33 mouse cellular contexts compared by ENCODE assay signal in the genomic region with DNA sequence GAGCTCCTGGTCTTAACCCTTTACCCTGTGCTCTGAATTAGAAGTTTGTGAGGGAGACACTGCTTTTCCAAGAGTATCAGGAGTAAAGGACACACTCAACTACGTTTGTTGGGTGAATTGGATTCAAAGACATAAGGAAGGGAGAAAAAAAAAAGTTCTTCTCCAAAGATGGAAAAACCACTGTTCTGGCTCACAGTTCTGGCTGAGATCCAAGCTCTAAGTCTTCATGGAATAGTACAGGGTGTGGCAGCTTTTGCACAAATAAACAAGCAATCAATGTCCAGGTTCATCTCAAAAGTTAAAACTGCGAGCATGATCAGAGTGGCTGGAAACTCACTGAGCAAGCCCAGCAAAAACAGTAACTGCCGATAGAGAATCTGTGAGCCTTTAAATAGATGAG. TPM values are rescaled to one million over a fixed set of nuclear protein-coding genes. Genes with fewer than 3 reads are reported as not detected.
"Had no signal": no experiment of that assay in that cellular context is flagged by ENCODE, and none has a peak within 500 bp of the region (broad histone marks: within the 10 kb centered on the region; RNA-seq: fewer than 3 reads in every experiment).

No protein-coding gene starts in this region.

- ATAC-seq: hindbrain, embryonic 16.5 days; inflammation-experienced regulatory T-cells, adult 6 months; intestine, embryonic 15.5 days; intestine, postnatal 0 days had no signal

- H3K9ac ChIP-seq: heart, embryonic 13.5 days; heart, embryonic 15.5 days; hindbrain, embryonic 12.5 days; hindbrain, embryonic 14.5 days; intestine, embryonic 15.5 days; limb, embryonic 12.5 days; liver, embryonic 13.5 days; liver, embryonic 15.5 days had no signal

- H3K27me3 ChIP-seq: heart, embryonic 13.5 days; heart, embryonic 15.5 days; hindbrain, embryonic 12.5 days; intestine, embryonic 15.5 days; limb, embryonic 12.5 days; liver, embryonic 13.5 days; liver, embryonic 15.5 days had no signal

- H3K4me2 ChIP-seq: heart, embryonic 11.5 days; heart, embryonic 13.5 days; heart, embryonic 15.5 days; hindbrain, embryonic 12.5 days; hindbrain, embryonic 14.5 days; intestine, embryonic 15.5 days; limb, embryonic 12.5 days; liver, embryonic 11.5 days; liver, embryonic 13.5 days; liver, embryonic 15.5 days had no signal

- H3K36me3 ChIP-seq: heart, embryonic 13.5 days; heart, embryonic 15.5 days; hindbrain, embryonic 10.5 days; hindbrain, embryonic 12.5 days; intestine, embryonic 15.5 days; limb, embryonic 10.5 days; limb, embryonic 12.5 days; liver, embryonic 13.5 days; liver, embryonic 15.5 days had no signal

- H3K4me3 ChIP-seq: gastrocnemius, adult 2 months; heart, adult 2 months; heart, embryonic 13.5 days; heart, embryonic 15.5 days; hindbrain, embryonic 10.5 days; hindbrain, embryonic 12.5 days; intestine, embryonic 15.5 days; layer of hippocampus, adult 2 months; left cerebral cortex, adult 2 months; limb, embryonic 10.5 days; limb, embryonic 12.5 days; liver, embryonic 13.5 days; liver, embryonic 15.5 days had no signal

- H3K9me3 ChIP-seq: heart, embryonic 13.5 days; heart, embryonic 15.5 days; hindbrain, embryonic 10.5 days; hindbrain, embryonic 12.5 days; intestine, embryonic 15.5 days; limb, embryonic 10.5 days; limb, embryonic 12.5 days; liver, embryonic 13.5 days; liver, embryonic 15.5 days had no signal

- H3K4me1 ChIP-seq: heart, embryonic 13.5 days; heart, embryonic 15.5 days; hindbrain, embryonic 10.5 days; hindbrain, embryonic 12.5 days; intestine, embryonic 15.5 days; limb, embryonic 10.5 days; limb, embryonic 12.5 days; liver, embryonic 13.5 days; liver, embryonic 15.5 days had no signal

- H3K27ac ChIP-seq: gastrocnemius, adult 2 months; heart, adult 2 months; heart, embryonic 13.5 days; heart, embryonic 15.5 days; hindbrain, embryonic 10.5 days; hindbrain, embryonic 12.5 days; hindbrain, embryonic 14.5 days; intestine, embryonic 15.5 days; layer of hippocampus, adult 2 months; left cerebral cortex, adult 2 months; limb, embryonic 10.5 days; limb, embryonic 12.5 days; liver, embryonic 13.5 days; liver, embryonic 15.5 days had no signal

- DNase-seq: gastrocnemius, adult 2 months; gastrocnemius, postnatal 10 days; gastrocnemius, postnatal 25 days; heart, adult 2 months; heart, postnatal 14 days; heart, postnatal 4 days; kidney, postnatal 10 days; kidney, postnatal 4 days; liver; liver, embryonic 13.5 days had no signal

RNA-seq across cellular contexts. Expression of a gene that starts 25.0 kb away (rescaled TPM):
- total RNA-seq: gastrocnemius, adult 2 months; gastrocnemius, postnatal 10 days; gastrocnemius, postnatal 25 days; gastrocnemius, postnatal 4 days; heart, adult 2 months; heart, postnatal 14 days; heart, postnatal 4 days had no signal
- polyA plus RNA-seq: heart, adult 2 months; heart, postnatal 0 days; inflammation-experienced regulatory T-cells, adult 6 months had no signal

RNA-seq across cellular contexts. Expression of a gene that starts 28.6 kb away (rescaled TPM):
- total RNA-seq: gastrocnemius, adult 2 months; gastrocnemius, postnatal 10 days; gastrocnemius, postnatal 25 days; gastrocnemius, postnatal 4 days; granulocyte monocyte progenitor cell, adult 5-6 weeks; heart, adult 2 months; heart, postnatal 14 days; heart, postnatal 4 days; left cerebral cortex, postnatal 14 days had no signal
- polyA plus RNA-seq: heart, adult 2 months; heart, embryonic 11.5 days; heart, embryonic 13.5 days; heart, embryonic 15.5 days; heart, postnatal 0 days; hindbrain, embryonic 10.5 days; hindbrain, embryonic 12.5 days; inflammation-experienced regulatory T-cells, adult 6 months; intestine, embryonic 15.5 days; intestine, postnatal 0 days; kidney, embryonic 14.5 days; limb, embryonic 10.5 days; limb, embryonic 12.5 days; limb, embryonic 14.5 days; liver, embryonic 11.5 days; liver, embryonic 13.5 days; liver, embryonic 15.5 days had no signal

RNA-seq across cellular contexts. Expression of a gene that starts 44.8 kb away (rescaled TPM):
- total RNA-seq: gastrocnemius, adult 2 months; gastrocnemius, postnatal 10 days; gastrocnemius, postnatal 25 days; gastrocnemius, postnatal 4 days; granulocyte monocyte progenitor cell, adult 5-6 weeks; heart, adult 2 months; heart, postnatal 14 days; heart, postnatal 4 days had no signal
- polyA plus RNA-seq: heart, adult 2 months; heart, embryonic 11.5 days; heart, embryonic 13.5 days; heart, embryonic 15.5 days; heart, postnatal 0 days; hindbrain, embryonic 10.5 days; hindbrain, embryonic 12.5 days; hindbrain, embryonic 14.5 days; inflammation-experienced regulatory T-cells, adult 6 months; intestine, embryonic 15.5 days; intestine, postnatal 0 days; kidney, embryonic 14.5 days; kidney, embryonic 16.5 days; limb, embryonic 10.5 days; limb, embryonic 12.5 days; limb, embryonic 14.5 days; liver, embryonic 11.5 days; liver, embryonic 13.5 days; liver, embryonic 15.5 days had no signal
